Mouse (Mus musculus): ENCODE results near the gene Crybb1.

Crybb1 gene

GRCm38 (mm10) chr5:112286608-112286983 lies 31.0 kb downstream of the Crybb1 start:
- peak; percentile 74 for DNase-seq (ENCODE audit: low spot score)

GRCm38 (mm10) chr5:112286984-112287641 lies 31.5 kb downstream of the Crybb1 start:
- DNase-seq (ENCODE audit: low spot score) = peak; percentile 79

GRCm38 (mm10) chr5:112287652-112288051 lies 32.0 kb downstream of the Crybb1 start:
- no peak for DNase-seq (ENCODE audit: low spot score)

- no peak for DNase-seq (ENCODE audit: low spot score)
Measured at GRCm38 (mm10) chr5:112288193-112289141, 32.9 kb downstream of the Crybb1 start.

- DNase-seq (ENCODE audit: low spot score) = peak; percentile 0
Measured at GRCm38 (mm10) chr5:112289236-112289635, 33.6 kb downstream of the Crybb1 start.

- DNase-seq (ENCODE audit: low spot score) = peak; percentile 0
Measured at GRCm38 (mm10) chr5:112289819-112290535, 34.4 kb downstream of the Crybb1 start.

- peak; percentile 0 for DNase-seq (ENCODE audit: low spot score)
Measured at GRCm38 (mm10) chr5:112290536-112290880, 34.9 kb downstream of the Crybb1 start.

GRCm38 (mm10) chr5:112291866-112292265 lies 36.3 kb downstream of the Crybb1 start:
- DNase-seq (ENCODE audit: low spot score) = peak; percentile 26

GRCm38 (mm10) chr5:112292343-112292980 lies 36.8 kb downstream of the Crybb1 start:
- DNase-seq (ENCODE audit: low spot score) = peak; percentile 0

GRCm38 (mm10) chr5:112293800-112294199 lies 38.2 kb downstream of the Crybb1 start:
- no peak for DNase-seq (ENCODE audit: low spot score)

- peak; percentile 0 for DNase-seq (ENCODE audit: low spot score)
Measured at GRCm38 (mm10) chr5:112294696-112295095, 39.1 kb downstream of the Crybb1 start.

- peak; percentile 1 for DNase-seq (ENCODE audit: low spot score)
Measured at GRCm38 (mm10) chr5:112295162-112295561, 39.5 kb downstream of the Crybb1 start.

GRCm38 (mm10) chr5:112295564-112295963 lies 39.9 kb downstream of the Crybb1 start:
- DNase-seq (ENCODE audit: low spot score) = no peak

- no peak for DNase-seq (ENCODE audit: low spot score)
Measured at GRCm38 (mm10) chr5:112296404-112297181, 41.0 kb downstream of the Crybb1 start.

GRCm38 (mm10) chr5:112297257-112297656 lies 41.6 kb downstream of the Crybb1 start:
- DNase-seq (ENCODE audit: low spot score) = peak; percentile 89

- DNase-seq (ENCODE audit: low spot score) = peak; percentile 50
Measured at GRCm38 (mm10) chr5:112298226-112298988, 42.8 kb downstream of the Crybb1 start.

- no peak for DNase-seq (ENCODE audit: low spot score)
Measured at GRCm38 (mm10) chr5:112299399-112299798, 43.8 kb downstream of the Crybb1 start.

GRCm38 (mm10) chr5:112300112-112300511 lies 44.5 kb downstream of the Crybb1 start:
- no peak for DNase-seq (ENCODE audit: low spot score)

- DNase-seq (ENCODE audit: low spot score) = no peak
Measured at GRCm38 (mm10) chr5:112300721-112301308, 45.2 kb downstream of the Crybb1 start.

- peak; percentile 68 for DNase-seq (ENCODE audit: low spot score)
Measured at GRCm38 (mm10) chr5:112301694-112302093, 46.1 kb downstream of the Crybb1 start.

Data from T-cell, adult 2 months (primary cell).